Mouse (Mus musculus) testis, adult 2 months (tissue): ENCODE measurements around the gene Olfr1424.

ENCODE experiments used
- CTCF ChIP-seq: fragments of 200-500 bp; IDR thresholded peaks from 2 replicates; pipeline ENCODE4 v1.5.1; 2012; ENCODE audit warnings: low read depth, mild to moderate bottlenecking, inconsistent platforms, low read length, moderate library complexity; ENCODE audit not compliant: control insufficient read depth, insufficient read depth, insufficient replicate concordance
- POLR2A ChIP-seq: fragments of 200-500 bp; IDR thresholded peaks from 2 replicates; pipeline ENCODE4 v1.6.1; 2012; ENCODE audit warnings: low read depth, mild to moderate bottlenecking, inconsistent platforms, low read length, moderate library complexity; ENCODE audit not compliant: control insufficient read depth

- TF ChIP-seq CTCF (no peak), POLR2A (no peak)
Observed at GRCm38 (mm10) chr19:12009501-12010280, 52.8 kb downstream of the Olfr1424 start.
